Mouse (Mus musculus) central nervous system, embryonic 14 days (tissue): Measurements from ENCODE around the gene Ugt2b38. TPM values are rescaled to one million over a fixed set of nuclear protein-coding genes. Genes with fewer than 3 reads are reported as not detected.

Source experiments
- polyA plus RNA-seq: library from polyadenylated mRNA; depleted of rRNA; stranded (reverse); fragments of >200 nt; gene quantifications from 2 replicates; pipeline ENCODE4 v1.2.3, GENCODE M21; 2012; rRNA removed

The Ugt2b38 gene
- not detected in 2 replicates for polyA plus RNA-seq

DNA sequence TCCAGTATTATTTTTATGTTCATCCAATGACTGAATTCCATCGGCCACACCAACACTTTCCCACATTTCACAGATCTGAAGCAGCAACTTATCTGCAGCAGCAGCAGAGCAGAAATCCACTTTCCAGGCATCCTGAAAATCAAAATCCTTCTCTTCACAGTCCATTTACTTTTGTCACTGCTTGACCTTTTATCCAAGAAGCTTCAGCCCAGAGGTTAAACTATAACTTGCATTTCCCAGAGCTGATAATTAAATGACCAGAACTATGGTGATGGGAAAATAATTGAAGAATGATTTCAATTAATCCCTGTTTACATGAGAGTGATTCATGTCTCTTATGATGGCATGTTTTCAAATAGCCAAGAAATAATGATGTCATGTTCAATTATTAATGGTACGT is at the start of gene Ugt2b38:
Gene Ugt2b38 (minus strand): TSS at position 163 of the 400 bp plus-strand sequence.

Other genes starting within 250 kb of the Ugt2b38 start
- gene Ugt2b37, start 169.4 kb downstream of the Ugt2b38 start, polyA plus RNA-seq, result not detected in 2 replicates
- gene Ugt2a3, start 87.0 kb downstream of the Ugt2b38 start, polyA plus RNA-seq, result not detected in 2 replicates
- 0.33 TPM in 1 of 2 replicates, not detected in the other for gene Ugt2a2, start 58.1 kb upstream of the Ugt2b38 start, polyA plus RNA-seq
- gene Gm43638, start 62.6 kb upstream of the Ugt2b38 start, polyA plus RNA-seq, result not detected in 2 replicates
- gene Ugt2a1, start 66.7 kb upstream of the Ugt2b38 start, polyA plus RNA-seq, result 0.26 TPM in 1 of 2 replicates, not detected in the other
- not detected in 2 replicates for gene Sult1b1, start 114.0 kb upstream of the Ugt2b38 start, polyA plus RNA-seq
- not detected in 2 replicates for gene Sult1d1, start 144.8 kb upstream of the Ugt2b38 start, polyA plus RNA-seq
- 0.09 TPM in 1 of 2 replicates, not detected in the other for gene Sult1e1, start 167.4 kb upstream of the Ugt2b38 start, polyA plus RNA-seq
- not detected in 2 replicates for gene Csn1s1, start 242.0 kb upstream of the Ugt2b38 start, polyA plus RNA-seq